Mouse (Mus musculus) cerebellum, adult 2 months (tissue): Measurements from ENCODE around the gene Dio1.

Experiments
- CTCF ChIP-seq: fragments of 200-500 bp; IDR thresholded peaks from 2 replicates; pipeline ENCODE4 v1.5.1; 2011; ENCODE audit warnings: low read depth, mild to moderate bottlenecking, control low read depth, low read length, moderate library complexity, borderline replicate concordance; ENCODE audit not compliant: insufficient read depth
- POLR2A ChIP-seq: fragments of 200-500 bp; IDR thresholded peaks from 2 replicates; pipeline ENCODE4 v1.6.1; 2011; ENCODE audit warnings: low read length, control low read depth, borderline replicate concordance; ENCODE audit not compliant: insufficient read depth

DNA sequence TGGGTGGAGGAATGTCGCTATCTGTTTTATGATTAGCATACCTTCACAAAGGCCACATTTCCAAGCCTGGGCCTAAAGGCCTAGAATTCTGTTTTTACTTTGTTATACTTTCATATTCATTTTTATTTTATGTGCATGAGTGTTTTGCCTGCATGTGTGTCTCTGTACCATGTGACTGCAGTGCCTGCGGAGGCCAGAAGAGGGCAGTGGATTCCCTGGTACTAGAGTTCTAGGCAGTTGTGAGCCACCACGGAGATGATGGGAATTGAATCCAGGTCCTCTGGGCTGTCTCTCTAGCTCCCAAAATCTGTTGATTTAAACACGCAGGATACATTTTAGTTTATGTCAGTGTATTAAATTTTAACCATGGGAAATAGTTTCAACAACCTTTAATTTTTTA lies 26.5 kb upstream of the Dio1 start:
- no peak for TF ChIP-seq POLR2A
- 0 out of 2 replicates have a peak, but pooled peaks have one; percentile 13 for TF ChIP-seq CTCF
